Mouse (Mus musculus) WW6 (cell line): ENCODE data around the gene Acsm2.

Experiments used
- DNase-seq: peaks from one replicate; pipeline ENCODE4 v3.0.0-alpha.2; 2013; ENCODE audit warnings: low read depth, low spot score

Gene Acsm2

DNA sequence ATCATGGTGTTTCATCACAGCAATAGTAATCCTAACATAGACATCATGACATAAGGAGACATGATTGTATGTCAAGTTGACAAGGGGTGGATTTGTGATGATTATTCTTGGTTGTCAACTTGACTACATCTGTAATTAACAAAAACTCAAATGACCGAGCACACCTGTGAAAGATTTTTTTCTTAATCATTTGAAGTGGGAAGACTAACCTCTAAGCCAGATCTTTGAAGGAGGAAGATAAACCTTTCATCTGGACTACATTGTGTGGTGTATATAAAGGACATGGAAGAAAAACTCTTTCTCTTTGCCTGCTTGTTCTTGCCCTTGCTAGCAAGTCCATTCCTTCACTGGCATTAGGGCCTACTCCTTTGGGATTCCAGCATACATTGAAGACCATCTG, at the start of gene Acsm2:
Acsm2 (plus strand) TSS at position 301 of the 400 bp plus-strand sequence.
- DNase-seq = no peak

DNA sequence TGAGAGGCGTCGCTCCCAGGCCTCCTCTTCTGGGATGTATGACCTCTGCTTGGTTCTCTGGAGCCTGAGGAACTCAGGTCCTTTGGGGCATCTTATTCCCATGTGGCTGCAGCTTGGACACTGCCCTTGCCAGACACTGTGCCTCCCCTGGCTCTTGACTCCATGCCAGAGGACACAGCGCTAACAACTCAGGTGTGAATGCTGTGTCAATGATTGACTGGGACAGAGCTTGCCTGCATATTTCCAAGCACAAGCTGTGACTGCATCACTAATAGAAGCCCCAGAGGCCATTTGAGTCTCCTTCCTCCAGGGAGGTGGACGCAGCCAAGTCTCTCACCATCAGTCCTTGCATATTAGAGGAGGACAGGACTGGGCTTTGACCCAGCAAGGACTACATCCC, 43.0 kb upstream of the Acsm2 start:
- no peak for DNase-seq

DNA sequence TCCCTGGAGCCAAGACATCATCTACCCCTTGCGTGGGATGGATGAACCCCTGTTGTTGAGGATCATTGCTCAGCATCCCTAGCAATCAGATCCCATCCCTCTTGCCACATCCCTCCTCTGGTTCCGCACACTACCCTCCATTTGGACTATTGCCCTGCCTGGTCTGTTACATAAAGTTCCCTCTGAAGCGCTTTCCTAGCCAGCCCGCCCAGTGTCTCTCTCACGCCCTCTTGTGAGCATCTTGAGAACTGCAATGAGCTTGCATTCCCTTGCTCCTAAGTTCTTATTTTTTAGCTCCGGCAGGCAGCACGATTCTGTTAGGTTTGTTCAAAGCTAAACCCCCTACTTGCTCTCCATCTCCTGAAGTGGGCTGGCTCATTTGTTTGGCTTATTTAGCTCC, 41.1 kb upstream of the Acsm2 start:
- DNase-seq = peak; percentile 38

DNA sequence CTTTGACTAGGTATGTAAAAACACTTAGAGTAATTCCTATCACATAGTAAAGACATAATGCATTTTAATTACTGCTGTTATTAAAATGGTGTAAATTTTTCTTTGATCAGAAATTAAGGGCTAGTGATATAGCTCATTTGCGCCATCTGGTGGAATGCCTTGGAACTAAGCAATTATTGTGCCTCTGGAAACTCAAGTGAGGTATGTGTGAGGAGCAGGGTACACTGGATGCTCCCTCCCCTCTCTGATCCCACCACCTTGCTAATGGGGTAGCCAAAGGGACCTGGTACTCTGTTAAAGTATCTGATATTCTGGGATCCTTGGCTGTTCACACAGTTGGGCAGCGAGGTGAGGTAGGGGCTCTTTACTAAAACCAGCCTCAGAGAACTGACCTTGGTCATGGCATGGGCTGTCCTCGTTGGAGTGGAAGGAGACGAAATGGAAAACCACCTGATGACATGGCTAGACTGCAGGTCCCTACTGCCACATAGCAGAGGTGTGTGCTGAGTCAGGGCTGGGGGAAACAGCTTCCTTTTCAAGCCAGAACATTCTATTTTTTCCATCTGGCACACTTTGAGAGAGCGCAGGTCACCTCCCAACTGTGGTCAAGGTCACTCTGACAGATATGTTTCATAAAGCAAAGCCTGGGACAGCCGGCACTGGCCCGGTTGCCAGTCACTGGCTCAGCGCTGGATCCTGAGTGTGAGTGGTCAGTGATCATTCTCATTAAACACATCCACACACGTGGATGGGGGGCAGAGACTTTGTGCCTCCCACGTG, 38.5 kb upstream of the Acsm2 start:
- DNase-seq = no peak

DNA sequence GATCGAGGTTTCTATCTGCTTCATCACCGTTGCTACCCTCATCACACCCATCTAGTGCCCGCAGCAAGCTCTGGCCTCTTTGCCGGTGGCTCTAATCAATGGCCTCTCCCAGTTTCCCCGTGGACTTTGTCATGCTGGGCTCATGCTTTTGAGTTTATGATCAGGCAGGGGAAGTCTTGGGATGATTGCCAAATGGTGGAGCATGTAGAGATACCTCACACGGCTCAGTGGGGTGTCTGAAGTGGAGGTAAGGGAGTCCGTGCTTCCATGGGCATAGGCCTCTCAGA, 37.9 kb upstream of the Acsm2 start:
- no peak for DNase-seq

DNA sequence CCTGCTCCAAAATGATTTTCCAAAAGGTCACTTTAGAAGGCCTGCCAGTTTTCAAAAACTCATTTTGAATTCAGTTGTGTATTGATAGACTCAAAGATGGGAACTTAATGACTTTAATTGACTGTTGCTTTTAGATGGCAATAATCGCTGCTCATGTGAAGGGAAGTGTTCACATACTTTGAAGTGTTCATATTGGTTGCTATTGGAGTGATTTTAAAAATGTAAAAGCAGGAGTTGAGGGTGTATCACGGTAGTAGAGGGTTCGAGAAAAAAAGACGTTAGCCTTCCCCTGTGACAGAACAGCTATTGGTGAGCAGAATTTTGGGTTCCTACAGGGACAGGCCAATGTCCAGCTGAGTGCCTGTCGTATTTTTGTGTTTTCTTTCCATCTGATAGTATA, 35.0 kb upstream of the Acsm2 start, which contains the start of gene Acsm5:
Acsm5 (plus strand) TSS at position 301 of the 400 bp plus-strand sequence.
- no peak for DNase-seq

DNA sequence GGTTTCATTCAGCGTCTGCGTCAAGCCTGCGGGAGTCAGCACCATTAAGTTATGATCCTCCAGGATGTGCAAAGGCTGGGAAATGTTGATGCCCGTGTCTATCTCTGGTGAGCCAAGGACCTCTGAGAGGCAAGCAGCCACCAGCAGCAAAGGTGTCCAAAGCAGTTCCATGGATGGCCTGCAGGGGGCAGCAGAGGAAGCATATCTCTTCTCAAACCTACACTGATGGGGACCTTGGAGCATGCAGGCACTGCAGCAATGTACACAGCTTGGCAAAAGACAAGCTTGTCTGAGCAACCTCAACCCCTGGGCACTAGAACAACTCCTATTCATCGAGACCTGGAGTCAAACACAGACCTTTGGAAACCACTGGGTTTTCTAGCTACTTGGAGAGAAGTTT, 34.5 kb upstream of the Acsm2 start:
- peak; percentile 28 for DNase-seq

DNA sequence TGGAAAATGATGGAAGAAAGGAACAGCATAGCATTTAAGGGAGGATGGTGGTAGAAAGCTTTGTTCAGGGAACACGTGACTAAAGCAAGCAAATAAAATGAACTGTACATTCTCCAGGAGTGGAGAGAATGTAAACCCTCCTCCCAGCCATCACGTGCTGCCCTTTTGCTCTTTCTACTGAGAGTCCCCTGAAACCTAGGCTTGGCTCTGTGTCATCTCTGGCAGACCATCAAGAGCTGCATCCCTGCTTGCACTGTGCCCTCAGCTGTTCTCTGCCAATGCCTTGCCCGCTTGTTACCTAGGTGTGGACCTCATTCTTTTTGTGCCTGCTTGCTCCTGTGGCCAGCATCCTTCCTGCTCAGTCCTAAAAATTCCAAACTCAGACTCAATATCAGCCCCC, 32.3 kb upstream of the Acsm2 start:
- DNase-seq = no peak

DNA sequence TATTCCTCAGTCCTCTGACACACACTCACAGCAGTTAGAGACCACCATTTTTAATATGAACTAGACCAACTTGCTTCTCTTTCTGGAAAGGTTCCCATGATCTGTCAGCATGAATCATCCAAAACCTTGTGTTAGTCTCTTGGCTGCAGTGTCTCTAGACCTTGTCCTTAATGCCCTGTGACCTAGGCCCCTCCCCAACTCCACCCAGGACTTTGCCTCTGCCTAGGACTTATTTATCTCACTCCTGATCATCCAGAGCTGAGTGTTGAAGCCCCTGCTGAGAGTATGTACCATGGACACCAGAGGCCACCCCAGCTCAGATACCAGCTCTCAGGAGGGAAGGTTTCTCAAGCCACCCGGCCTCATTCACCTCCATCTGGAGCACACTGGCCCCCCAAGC, 31.8 kb upstream of the Acsm2 start:
- DNase-seq = no peak

DNA sequence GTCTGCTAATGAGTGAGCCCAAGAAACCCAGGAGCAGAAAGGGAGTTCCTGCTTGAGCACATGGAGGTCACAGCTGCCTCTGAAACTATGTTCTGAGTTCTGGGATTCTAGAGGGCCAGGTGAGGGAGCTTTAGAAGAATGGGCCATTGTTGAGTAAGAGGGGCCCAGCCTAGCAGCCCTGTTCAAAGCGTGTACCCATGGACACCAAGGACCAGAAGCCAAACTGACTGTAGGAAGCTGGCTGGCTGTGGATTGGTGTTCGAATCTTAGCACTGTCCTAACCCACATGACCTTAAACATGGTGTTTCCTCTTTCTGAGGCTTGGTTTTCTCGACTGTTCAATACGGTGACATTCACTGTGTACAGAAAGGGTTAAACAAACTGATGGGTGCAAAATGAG, 30.8 kb upstream of the Acsm2 start, which contains the start of gene Pdilt:
Pdilt (minus strand) TSS at position 101 of the 400 bp plus-strand sequence.
- no peak for DNase-seq

DNA sequence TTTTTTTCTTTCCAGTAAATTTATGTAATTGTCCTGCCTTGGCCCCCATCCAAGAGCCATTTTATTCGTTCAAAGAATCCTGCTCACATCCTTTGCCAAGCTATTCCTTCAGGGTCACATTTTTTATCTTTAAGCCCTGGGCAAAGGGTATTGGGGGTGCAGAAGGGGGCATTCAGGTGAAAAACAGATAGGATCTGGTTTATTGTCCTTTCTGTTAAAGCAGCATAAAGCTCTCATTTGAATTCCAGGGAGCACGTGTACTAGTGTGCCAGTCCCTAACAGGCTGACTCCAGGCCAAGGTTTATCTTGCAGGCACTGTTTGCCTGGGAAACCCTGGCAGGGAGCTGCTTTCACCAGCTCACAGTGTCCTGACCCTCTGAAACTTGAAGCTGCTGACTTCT, 28.3 kb upstream of the Acsm2 start:
- DNase-seq = no peak

DNA sequence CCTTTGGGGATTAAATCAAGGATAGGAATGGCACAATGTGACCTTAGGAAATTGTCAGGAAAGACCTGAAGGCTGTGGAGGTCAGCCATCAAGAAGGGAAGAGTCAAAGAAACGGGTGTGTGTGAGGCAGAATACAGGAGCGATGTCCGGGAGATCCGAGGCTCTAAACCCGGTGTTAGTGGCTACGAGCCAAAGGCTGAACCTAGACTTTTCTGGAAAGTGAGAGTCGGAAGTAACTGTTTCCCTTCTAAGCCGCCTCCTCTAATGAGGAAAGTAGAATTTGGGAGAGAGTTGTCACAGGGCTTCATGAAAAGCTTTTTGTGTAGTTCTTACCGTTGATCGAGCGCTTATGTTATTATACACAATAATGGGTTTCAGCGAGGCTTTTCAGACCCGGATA, 27.7 kb upstream of the Acsm2 start:
- no peak for DNase-seq

DNA sequence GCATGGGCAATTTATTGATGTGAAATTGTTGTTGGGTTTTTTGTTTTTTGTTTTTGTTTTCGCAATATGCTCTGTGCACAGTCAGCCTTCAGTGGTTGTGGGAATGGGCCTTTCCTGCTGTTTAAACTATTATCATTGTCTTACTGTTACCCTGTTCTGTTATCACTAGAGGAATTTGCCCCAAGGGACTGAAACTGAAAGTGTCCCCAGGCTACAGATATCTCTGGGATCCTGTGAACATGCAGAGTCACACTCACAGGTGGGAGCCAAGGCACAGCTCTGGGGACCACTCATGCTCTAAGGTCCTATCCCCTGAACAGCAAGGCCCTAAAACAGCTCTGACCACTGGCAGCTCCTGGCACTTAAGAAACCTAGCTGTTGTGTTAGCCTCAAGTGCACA, 27.0 kb upstream of the Acsm2 start:
- no peak for DNase-seq

DNA sequence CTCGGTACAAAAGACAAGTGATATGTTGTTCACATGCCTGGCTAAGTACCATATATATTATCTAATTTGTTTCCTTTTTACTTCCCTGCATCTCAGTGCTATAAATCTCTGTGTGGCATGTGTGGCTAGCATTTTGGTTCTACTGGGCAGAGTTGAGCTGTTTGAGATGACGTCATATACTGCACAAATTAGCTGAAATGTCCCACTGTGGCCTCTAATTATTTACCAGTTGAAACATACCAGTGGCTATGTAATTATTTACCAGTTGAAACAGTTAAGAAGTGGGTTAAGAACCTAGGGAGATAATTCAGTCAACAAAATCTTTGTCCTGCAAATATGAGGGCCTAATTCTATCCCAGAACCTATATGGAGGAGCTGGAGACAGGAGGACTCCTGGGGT, 26.6 kb upstream of the Acsm2 start:
- no peak for DNase-seq

DNA sequence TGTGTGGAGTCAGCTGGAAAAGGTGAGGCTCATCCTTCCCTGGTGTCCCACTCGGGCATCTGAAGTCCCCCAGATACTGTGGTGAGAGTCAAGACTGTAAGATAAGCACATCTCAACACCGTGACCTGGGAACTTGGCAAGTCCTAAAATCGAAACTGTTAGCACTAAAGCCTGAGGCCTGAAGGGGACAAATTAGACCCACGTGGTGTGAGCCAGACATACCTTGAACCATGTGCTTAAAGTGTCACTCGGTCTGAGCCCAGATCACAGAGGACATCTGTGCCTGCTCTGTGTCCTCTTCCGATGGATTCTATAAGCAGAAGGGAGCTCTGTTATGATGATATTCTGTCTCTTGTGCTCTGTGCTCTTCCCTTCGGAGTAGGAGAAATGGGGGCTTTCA, 25.5 kb upstream of the Acsm2 start:
- no peak for DNase-seq

DNA sequence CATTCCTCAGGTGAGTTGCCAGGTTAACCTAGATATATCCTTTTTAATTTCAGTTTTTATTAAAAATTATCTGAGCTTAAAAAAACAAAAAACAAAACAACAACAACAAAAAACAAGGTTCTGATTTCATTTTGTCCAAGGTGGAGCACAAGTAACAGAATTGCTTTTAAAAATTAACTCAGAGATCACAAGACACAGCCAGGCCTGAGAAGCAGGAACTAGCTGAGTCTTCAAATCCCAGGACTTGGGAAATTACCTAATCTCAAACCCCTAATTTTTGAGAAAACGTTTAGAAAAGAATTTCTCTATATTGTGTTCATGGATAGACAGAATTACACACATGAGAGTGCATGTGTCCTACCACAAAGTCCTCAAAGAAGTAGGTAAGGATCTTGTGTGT, 21.2 kb upstream of the Acsm2 start:
- no peak for DNase-seq

DNA sequence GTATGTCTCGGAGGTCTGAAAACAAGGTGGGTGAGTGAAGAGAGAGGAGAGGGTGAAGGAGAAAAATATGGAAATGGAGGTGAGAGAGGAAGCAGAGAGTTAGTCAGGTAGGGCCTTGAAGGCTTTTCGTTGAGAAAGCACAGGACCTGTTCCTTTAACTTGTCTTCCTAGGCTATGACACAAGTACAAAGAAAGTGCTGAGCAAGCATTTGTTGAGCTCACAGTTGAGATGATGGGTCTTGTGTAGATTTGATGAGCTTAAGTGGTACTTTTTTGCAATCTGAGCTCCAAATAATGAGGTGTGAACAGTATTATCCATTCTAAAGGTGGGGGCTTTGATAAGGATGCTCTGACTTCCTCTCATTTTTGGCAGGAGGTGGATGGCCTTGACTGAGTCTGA, 19.8 kb upstream of the Acsm2 start:
- DNase-seq = no peak

DNA sequence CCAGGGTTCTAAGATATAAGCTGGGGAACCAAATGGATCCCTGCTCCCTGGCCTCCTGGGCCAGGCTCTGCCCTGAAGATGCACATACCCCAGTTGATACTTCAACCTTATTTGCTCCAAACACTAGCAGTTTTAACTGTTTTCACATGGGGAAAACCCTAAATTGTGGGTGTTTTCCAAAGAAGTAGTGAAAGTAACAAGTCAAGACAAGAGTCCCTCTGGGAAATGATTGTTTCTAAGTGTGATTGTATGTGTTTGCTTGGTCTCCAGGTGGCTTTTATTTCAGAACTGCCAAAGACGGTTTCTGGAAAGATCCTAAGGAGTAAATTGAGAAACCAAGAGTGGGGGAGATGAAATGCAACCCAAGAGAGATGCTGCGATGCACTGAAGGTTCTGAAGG, 11.7 kb upstream of the Acsm2 start:
- no peak for DNase-seq

DNA sequence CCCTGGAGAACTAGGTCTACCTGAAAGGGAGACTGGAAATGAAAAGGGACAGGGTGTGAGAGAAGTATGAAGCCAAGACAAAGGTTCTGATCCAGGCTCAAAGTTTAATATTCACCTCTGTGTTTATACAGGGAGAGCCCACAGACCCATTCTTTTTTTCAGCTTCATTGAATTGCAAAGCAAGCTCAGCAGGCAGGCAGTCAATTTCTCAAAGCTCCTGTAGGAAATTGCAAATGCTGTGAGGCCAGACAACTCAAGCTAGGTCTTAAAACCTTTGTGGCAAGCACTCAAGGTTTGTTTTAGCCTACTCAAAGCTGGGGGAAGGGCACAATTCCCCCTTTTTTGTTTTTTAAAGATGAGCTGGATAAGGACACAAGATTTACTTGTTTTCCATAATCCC, 8.6 kb upstream of the Acsm2 start:
- no peak for DNase-seq

DNA sequence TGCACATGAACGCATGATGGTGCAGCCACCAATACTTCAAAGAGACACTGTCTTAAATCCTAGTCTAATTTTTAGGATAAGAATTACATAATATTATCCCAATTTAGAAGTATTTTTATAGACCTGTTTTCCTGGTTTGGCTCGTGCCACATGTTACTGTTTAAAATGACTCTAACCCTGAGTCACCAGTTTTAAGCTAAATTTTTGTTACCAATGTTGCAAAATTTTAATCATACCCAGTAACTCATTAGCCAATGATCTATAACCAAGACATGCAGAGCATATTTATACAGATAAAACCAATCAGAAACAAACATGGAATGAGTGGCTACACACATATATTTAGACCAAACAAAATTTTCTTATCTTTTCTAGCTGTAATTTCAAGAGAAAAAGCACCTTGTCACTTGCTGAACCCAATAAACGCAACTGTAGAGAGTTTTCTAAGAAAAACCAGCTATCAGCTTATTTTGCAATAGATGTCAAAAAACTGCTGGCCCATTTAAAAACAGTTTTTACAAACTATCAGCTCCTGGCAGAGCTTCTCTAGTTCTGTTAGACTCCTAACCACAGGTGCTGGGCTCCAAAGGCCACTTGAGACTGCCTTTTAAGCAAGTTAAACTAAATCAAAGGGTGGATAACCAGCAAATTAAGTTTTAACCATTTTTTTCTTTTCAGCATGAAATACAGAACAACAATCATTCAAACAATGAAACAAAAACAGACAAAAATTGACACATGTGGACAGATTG, 3.5 kb upstream of the Acsm2 start:
- DNase-seq = no peak

DNA sequence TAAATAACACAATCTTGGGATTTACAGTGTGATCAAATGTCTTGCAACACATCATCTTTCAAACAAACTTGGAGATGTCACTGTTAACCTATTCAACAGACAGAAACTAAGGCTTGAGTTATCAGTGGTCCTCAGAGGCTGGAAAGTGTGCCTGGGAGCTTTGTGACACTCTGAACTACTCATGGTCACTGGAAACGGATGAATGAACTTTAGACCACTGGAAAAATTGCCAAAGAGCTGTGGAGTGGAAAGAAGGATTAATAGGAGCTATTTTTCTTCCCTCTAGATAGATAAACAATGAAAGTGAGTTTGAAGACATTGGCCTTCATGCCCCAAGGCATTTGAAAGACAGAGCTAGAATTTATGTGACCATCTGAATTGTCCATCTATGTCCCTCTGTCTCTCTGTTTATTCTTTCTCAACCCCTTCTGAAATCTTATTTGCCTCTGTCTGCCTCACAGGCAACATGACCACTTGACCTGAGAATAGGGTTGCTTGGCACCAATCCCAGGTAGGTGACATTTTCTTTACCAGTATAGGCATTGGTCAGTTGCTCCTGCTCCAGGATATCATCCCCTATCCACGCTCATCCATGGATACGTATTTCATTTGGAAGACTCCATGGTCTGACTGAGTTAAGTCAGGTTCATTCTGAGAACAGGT, 5.8 kb downstream of the Acsm2 start:
- no peak for DNase-seq

DNA sequence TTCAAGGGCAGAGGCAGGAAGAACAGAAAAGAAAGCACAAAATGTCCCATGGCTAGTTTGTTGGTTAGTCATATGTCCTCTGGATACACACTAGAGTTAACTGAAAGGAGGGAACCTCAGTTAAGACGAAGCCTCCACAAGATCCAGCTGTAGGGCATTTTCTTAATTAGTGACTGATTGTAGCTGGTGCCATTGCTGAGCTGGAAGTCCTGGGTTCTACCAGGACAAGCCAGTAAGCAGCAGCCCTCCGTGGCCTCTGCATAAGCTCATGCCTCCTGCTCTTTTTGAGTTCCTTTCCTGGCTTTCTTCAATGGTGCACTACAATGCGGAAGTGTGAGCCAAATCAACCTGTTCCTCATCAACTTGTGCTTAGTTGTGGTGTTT, 6.3 kb downstream of the Acsm2 start:
- no peak for DNase-seq

DNA sequence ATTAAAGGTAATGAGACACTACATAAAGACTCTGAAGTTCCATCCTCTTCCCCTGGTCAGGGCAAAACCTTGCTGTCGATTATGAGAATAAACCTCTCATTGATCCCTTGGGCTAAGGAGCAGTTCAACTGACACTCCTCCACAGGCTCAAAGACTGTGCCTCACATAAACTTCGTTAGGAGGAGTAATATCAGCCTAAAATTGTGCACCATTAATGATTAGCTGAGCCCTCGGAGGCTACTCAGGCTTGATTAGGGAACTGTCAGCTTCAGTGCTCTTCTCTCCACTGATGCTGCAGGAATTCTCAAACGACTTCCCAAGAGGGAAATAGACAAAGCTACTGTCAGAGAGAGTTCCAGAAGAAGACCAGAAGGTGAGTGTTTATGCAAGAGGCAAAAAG, 7.3 kb downstream of the Acsm2 start:
- no peak for DNase-seq
